Mouse (Mus musculus) urinary bladder, adult 18-20 months (tissue): ENCODE results near the gene Tspan2.

Experiments
- DNase-seq, 2 experiments: peaks; one replicate each; pipeline ENCODE4 v3.0.0; 2022; ENCODE audit warnings: low spot score in 2 of 2, mixed read lengths in 2 of 2

The Tspan2 gene

DNA sequence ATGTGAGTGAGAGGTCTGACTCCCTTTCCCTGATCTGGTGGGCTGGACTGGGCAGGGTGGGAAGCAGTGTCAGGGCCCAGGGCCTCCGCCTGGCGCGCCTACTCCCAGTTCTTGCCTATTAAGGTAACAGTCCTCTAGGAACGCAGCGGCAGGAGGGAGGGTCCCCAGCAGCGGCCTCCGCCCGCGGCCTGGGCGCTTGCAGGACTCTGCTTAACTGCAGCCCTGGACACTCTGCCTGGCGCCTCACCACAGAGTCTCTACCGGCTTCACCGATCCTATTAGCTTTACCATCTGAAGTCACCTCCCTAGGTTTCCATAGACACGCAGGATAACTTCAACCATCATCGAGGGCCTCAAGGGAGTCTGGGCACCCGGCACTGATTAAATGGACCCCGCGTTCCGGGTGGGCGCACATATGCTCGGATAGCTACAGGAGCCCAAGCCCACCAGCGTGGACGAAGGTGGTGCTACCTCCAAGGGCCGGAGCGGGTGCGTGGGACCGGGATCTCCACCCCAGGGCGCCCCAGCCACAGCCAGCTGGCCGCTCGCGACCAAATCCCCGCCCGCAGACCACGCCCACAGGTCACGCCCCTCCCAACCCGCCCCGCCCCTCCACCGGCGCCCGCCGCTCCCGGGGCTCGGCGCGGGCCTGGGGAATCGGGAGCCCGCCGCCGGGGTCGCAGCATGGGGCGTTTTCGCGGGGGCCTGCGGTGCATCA lies at the start of gene Tspan2:
Gene Tspan2, plus strand, starts transcription at position 217 of the 718 bp plus-strand sequence.
- DNase-seq = peak; percentile 25 to 60

DNA sequence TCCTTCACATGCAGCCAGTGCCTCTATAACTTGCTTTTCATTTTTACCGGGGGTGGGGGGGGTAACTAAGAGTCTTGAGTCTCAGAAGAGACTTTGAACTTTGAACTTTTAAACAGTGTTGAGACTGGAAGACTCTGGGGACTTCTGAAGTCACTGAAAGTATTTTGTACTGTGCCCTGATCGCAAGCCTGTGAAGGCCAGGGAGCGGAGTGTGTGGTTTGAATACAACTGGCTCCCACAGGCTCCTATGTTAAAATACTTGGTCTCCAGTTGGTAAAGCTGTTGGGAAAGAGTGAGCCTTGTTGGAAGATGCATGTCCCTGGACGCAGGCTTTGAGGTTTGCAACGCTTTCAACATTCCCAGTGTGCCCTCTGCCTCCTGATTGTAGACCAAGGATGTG lies 47.5 kb upstream of the Tspan2 start:
- no peak for DNase-seq

DNA sequence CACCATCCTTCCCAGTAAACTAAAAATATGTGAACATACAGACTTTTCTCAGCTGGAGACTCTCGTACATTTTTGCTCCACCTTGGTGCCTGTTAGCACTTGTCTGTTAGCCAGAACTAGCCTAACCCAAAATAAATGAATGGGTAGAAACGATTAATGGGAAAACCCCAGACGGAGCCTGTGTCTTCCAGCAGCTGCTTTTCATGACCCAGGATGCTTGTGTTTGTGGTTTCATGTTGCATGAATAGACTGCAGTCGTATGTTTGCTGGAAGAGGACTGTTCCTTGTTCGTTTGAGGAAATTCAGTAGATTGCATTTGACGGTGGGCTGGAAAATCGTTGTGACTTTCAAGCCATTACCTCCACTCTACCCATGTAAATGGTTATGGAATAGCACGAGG lies 46.5 kb upstream of the Tspan2 start:
- DNase-seq = no peak

DNA sequence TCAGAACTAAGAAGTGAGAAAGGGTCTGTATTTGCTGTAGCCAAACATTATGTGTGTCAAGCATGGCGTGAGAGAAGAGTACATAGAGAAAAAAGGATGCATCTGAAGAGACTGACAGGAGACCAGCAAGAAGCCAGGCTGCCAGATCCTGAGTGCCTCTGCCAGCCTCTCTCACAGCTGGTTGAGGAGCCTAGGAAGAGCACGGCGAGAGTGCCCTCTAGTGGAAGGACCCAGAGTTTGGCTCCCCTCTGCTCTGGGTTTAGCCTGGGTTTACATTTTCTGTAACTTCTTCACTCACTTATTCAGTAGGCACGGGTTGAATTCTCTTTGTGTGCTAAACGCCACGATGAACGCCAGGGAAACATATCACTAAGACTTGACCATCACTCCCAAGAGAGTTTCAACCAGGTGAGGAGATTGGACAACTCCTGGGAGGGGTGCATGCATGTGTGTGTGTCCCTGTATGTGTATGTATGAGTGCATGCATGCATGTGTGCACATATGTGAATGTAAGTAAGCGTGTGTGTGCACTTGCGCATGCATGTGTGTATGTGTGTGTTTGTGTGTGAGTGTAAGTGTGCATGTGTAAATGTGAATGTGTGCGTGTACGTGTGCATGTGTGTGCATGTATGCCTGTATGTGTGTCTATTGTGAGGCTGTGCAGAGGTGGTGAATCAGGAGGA lies 42.4 kb upstream of the Tspan2 start:
- DNase-seq = peak; percentile 23 to 48

DNA sequence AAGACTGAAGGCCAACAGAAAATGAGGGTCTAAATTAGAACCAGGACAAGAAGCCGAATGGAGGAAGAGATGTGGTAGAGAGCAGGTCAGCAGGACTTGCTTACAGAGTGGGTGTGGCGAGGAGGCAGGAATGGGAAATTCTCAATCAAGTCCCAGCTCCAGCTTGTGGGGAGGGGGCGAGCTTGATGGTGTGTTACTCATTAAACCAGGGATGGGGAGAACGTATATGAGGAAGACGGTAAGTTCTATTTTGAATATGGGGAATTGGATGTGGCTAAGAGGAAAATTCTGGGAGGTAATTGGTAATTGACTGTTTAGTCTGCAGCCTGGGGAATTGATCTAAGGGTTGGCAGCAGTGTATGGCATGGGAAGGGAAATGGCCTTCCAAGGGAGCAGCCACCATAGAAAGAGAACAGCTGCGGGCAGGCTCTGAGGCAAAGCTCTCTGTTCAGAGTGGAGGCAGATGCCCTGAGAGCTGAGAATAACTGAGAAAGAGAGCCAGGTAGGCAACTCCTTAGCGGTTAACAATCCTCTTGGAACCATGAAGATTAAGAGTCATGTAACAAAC lies 41.5 kb upstream of the Tspan2 start:
- no peak for DNase-seq

DNA sequence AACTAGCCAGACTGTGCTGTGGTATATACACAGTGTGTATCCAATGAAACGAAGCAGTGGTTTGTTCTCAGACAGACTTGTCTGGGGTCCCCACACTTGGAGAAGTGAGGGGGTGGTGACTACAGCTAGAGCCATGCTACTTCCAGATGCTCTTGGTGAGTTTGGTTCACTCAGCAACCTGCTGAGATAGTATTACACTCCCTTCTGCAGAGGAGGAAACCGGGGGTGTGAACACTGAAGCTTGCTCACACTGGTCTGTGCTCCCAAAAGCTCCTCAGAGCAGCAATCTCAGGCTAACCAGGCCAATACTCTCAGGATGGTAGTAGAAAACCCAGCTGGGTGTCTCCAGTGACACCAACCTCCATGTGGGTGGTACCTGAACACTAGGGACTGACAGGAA lies 36.2 kb upstream of the Tspan2 start:
- no peak for DNase-seq

DNA sequence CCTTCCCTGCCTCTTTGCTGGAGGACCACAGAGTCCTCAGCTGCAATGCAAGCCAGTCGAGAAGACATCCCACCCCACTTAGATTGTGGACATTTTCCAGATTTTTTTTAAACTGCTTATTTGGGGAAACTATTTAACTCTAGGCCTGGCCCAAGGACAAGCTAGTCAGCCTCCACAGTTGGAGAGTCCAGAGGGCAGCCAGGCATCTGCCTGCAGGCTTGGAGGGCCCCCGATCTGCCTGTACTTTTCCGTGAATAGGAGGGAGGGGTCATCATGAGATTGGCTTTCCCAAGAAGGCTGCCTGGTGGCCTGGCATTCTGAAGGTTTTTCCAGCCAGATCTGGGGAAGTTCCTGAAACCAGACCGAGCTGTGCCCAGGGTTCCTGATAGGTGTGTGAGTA lies 33.0 kb upstream of the Tspan2 start:
- DNase-seq = no peak

DNA sequence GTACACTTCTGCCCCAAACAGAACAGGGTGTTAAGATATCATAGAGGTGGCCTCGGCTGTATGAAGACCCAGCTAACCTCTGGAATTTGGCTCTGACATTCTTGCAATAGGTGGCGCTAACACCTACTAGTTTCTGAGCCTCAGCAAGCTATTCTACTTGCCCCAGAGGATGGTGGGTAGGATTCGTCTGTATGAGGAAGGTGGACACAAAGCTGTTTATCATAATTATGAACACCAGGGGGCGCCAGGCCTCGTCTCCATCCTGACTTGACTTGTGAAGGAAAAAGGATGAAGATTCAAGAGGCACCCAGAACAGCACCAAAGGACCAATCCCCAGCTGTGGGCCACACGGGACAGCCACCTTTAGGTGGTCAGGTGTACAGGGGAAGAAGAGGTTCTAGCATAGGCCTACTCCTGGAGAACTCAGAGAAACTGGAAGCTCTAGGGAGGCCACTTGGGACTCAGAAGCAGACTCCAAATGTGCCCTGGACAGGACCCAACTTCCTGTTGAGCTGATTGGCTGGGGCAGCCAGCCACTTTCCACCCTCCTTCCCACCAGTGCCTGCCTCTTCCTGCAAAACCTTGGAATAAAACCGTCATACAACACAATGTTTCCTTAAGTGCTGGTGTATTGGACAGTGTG lies 32.3 kb upstream of the Tspan2 start:
- DNase-seq = peak in 1 of 2 experiments; percentile 6

DNA sequence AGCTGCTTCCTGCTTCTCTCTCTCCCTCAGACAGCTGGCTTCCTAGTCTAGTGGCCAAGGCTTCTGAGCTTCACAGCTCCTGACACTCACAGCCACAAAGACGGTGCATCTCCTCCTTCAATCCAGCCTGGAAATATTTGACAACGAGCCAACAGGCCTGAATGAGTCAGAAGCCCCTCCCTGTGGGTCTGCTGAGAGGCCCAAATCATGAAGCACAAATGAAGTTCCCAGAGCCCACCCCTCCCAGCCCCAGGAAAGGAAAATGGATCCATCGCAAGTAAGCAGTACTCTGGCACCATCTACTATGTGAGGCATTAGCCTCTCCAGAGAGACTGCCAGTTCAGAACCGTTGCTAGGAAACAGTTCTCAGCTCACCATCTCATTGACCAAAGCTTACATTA lies 30.3 kb upstream of the Tspan2 start:
- DNase-seq = no peak

DNA sequence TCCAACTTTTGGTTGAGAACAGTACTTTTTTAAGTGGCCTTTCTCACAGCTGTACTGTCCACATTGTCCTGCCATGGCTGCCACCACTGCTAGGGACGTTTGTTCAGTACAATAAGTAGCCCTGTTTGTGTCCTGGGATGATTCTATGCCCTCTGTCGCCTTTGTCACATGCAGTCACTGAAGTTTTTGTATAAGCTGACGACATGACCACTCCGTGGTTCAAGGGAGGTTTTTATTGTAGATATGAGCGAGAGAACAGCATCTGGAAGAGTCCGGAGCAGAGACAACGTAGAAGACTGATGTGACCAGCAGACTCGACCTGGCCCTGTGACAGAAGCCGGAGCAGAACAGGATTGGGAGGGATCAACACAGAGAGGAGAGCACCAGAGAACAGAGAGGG lies 25.7 kb upstream of the Tspan2 start:
- DNase-seq = no peak

DNA sequence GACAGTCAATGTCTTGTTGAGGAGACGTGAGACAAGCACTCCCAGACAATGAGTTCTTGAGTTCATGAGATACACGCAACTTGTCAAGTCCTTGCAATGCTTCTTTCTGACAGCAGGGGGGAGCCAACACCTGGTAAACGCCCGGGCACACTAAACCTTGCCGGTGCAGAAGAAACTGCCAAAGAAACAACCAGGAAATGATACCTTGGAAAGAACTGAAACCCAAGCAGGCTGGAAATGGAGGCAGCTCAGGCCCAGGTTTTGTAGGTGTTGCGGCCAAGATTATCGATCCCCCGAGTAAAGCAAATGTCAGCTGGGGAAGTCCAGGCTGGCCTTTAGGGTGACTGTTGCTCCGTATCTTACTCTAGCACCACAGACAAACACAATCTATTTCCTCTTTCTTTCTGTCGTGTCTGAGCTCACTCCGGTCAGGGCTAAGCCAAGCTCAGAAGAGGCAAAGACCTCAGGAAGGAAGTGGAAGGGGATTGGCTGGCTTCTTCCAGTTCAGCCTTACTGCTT lies 19.2 kb upstream of the Tspan2 start:
- DNase-seq = peak; percentile 60 to 67

DNA sequence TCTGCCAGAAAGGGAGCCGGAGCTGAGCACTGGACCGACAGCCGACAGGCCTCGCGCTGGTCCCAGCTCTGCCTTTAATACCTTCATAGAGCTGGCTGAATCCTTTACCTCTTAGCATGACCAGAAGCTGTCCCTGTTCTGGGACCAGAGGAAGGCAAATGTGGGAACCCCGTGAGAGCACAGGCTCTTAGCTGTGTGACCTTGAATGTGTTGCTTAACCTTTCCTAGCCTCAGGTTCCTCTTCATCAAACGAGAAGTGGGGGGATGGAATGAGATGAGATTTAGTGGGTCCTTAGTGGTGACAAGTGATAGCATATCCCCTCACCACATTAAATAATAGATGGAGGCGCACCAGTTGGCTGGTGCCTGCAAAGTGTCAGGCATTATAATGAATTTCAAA lies 18.5 kb upstream of the Tspan2 start:
- DNase-seq = no peak

DNA sequence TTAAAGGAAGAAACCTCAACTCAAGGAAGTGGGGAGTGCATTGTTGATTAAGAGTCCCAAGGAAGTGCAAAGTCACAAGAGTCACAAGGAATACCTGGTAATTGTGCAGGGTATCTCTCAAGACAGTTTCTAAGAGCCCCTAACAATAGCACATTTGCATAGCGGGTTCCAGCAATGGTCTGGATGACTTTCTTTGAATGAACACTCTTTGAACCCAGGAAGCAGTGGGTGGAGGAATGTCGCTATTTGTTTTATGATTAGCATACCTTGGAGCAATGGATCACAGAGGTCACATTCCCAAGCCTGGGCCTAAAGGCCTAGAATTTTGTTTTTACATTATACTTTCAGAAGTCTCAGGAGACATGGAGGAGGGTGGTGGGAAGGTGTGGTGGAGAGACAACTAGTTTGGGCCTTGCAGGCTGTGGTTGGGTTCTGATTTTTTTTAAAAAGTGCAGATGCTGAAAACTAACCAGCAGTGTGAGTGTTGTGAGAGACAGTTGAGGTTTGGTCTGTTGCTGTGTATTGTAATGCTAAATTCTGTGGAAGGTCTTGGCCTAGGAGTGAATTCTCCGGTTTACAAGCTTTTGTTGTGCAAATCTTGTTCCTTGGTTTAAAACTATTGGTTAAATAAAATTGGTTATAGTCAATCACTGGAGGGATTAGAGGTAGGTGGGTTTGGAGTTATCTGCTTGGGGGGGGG lies 16.6 kb upstream of the Tspan2 start:
- no peak for DNase-seq

DNA sequence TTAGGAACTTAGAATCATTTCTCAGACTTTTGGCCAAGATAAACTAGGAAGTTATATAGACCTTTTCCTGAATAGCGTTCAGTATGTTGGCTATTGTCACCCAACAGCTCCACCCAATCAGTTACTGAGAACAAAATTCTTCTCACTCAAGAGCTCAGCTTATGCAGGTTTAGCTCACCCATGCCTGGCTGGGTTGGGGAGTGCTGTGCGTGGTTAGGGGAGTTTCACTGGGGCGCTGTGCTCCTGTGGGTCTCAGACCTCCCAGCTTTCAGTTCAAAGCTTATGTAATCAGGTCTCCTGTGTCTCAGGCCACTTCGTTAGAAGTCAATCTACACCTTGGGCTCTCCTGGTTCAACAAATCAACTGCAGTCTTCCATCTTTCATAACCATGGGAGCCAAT lies 11.2 kb upstream of the Tspan2 start:
- DNase-seq = no peak

DNA sequence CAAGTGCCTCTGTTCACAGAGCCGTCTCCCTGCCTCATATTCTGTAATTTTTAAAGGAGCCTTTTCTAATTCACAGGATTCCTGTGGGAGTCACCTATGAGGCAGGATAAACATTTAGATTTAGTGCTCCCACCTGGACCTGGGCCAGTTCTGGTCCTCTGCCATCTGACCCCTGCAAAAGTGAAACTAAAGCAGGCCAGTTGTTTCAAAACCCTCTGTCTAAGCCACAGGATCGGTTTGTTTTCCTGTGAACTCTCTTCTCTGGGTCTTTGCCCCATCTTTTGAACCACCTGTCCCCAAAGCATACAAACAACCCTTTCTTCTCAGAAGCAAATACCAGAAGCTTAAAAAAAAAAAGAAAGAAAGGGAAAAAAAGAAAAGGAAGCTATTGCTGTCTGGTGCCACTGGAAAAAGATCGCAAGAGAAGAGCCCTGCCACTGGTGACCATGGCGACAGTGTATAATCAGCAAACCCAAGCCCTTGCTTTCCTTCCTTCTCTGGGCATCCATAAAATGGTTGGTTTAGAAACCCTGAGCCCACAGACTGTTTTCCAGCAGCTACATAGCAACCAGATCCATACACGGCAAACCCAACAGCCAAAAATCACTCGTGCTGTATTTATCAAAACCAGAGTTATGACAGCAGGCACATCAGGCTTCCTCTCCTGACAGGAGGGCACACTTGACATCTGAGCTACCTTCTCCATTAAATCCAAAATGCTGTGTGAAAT lies 10.3 kb upstream of the Tspan2 start:
- peak in 1 of 2 experiments; percentile 48 for DNase-seq

DNA sequence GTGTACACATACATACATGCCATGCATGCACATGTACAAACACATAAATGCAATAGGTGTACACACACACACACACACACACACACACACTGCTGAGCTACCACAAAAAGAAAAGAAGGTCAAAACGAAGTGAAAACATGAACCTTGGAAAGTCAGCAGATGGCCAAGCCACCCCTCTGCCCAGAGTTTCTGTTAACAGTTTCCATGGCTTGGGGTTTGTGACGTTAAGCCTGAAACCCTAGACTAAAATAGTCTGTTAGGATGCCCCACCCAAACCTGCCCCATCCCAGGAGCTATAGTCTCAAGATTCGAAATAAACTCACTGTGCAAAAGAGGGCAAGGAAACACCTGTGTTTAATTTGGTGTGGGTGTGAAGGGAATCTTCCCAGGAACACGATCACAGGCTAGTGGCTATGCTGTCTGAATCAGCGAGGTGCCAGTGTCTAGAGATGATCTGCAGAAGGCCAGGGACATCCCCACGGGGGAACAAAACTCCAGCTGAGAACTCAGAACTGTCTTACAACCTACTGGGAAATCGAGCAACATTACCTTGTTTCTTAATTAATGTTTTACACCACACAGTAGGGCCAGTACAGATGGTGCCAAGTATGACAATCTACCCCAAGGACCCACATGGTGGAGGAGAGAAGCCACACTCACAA lies 9.4 kb upstream of the Tspan2 start:
- no peak for DNase-seq

DNA sequence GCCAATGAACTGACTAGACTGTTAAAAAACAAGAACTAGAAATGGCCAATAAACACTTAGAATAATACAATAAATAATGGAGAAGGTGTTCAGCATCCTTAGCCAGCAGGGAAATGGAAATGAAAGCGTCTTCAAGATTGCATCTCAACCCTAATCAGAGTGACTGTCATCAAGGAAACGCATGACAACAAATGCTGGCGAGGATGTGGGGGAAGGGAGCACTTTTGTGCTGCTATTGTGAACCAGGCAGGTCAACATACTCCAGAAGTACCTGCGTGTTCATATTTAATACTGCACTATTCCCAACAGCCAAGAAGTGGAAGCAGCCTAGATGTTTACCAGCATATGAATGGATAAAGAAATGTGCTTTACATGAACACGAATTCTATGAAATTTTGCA lies 4.9 kb upstream of the Tspan2 start:
- DNase-seq = no peak

DNA sequence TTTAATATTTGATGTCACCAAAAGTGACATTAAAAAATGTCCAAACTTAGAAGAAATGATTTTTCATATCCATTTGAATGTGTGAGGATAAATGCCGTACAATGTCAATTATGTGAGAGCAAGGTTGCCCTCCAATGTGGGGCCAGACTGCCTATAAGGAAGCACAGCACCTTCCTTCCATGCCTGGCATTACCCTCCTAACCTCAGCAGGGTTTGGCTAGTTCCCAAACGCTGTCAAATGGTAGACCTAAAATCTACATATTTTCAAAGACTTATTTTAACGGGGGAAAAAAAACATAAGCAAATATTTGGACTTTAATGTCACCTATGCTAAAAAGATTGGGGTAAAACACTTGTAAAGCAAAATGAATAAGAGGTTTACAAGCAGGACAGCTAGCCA lies 3.2 kb upstream of the Tspan2 start:
- no peak for DNase-seq

DNA sequence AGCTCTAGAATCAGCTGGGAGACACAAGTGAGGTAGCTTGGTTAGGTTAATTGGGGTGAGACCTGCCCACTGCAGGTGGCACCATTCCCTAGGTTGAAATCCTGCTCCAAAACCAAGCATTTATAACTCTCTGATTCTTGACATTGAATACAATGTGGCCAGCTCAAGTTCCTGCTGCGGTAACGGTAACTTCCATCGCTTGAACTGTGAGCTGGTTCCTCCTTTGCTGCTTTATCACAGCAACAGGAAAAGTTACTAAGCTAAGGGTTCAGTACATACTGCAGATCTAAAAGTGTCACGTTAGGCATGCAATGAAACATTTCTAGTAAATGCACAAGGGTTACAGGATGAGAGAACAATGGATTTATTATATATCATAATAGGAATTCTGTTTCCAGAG lies 1.7 kb upstream of the Tspan2 start:
- DNase-seq = no peak

DNA sequence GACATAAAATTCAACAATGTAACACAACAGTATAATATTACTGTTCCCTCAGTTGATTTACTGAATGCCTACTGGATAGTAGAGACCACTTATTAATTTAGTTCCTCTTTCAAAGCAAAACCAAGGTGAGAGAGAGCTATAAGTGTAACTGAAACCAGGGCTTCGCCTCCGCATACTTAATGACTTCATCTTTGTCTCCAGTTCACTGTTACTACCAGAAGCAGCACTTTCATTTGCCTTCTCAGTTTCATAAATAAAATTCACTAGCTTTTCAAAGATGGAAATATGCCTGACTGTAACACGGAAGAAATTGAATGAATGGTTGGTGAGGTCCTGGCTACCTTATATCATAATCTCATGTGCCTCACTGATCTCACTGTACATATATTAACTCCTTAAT lies 1.3 kb upstream of the Tspan2 start:
- no peak for DNase-seq

DNA sequence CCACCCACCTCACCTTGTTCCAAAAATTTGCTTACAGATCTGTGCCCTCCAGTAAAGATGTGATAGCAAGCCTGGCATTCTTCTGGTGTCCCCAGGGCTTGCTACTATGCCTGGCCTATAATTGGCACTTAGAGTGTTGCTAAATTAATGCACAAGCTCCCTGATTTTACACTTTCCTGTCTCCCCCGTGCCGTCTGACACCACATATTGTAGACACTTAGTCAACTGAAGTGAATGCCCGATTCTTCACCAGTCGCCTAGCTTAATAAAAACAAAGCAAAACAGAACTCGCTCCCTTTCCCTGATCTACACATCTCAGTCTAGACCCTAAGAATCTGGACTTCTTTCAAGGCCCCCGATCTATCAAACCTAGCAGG lies 405 bp upstream of the Tspan2 start:
- DNase-seq = no peak
